Mouse (Mus musculus): ENCODE results near the gene Fbl.
"Not testable (repeated sequence)": the region's sequence is repeated elsewhere in the genome, so short reads cannot be mapped to it uniquely, and the experiment has no call there.

Gene Fbl

GRCm38 (mm10) chr7:28191903-28192302, 22.4 kb downstream of the Fbl start:
- no peak for DNase-seq (ENCODE audit: low spot score in 2 of 2)

- DNase-seq (ENCODE audit: low spot score in 2 of 2), result no peak
These were observed 26.0 kb downstream of the Fbl start for GRCm38 (mm10) chr7:28195414-28196098.

GRCm38 (mm10) chr7:28196528-28196927, 27.0 kb downstream of the Fbl start:
- DNase-seq (ENCODE audit: low spot score in 2 of 2), result no peak

GRCm38 (mm10) chr7:28199054-28199453, 29.5 kb downstream of the Fbl start:
- no peak for DNase-seq (ENCODE audit: low spot score in 2 of 2)

GRCm38 (mm10) chr7:28203207-28204108, 33.9 kb downstream of the Fbl start:
- DNase-seq (ENCODE audit: low spot score in 2 of 2), result no peak

- no peak for DNase-seq (ENCODE audit: low spot score in 2 of 2)
These were observed 36.6 kb downstream of the Fbl start for GRCm38 (mm10) chr7:28206044-28206600.

GRCm38 (mm10) chr7:28208396-28208987, 39.0 kb downstream of the Fbl start:
- DNase-seq (ENCODE audit: low spot score in 2 of 2), result no peak

- peak in 1 of 2 experiments; percentile 56 for DNase-seq (ENCODE audit: low spot score in 2 of 2)
These were observed 39.5 kb downstream of the Fbl start for GRCm38 (mm10) chr7:28208988-28209508.

GRCm38 (mm10) chr7:28210731-28211130, 41.2 kb downstream of the Fbl start:
- no peak for DNase-seq (ENCODE audit: low spot score in 2 of 2)

GRCm38 (mm10) chr7:28214142-28214541, 44.6 kb downstream of the Fbl start:
- peak; percentile 56 to 78 for DNase-seq (ENCODE audit: low spot score in 2 of 2)

GRCm38 (mm10) chr7:28215950-28216349, 46.4 kb downstream of the Fbl start:
- DNase-seq (ENCODE audit: low spot score in 2 of 2), result not testable (repeated sequence)

- not testable (repeated sequence) for DNase-seq (ENCODE audit: low spot score in 2 of 2)
These were observed 48.3 kb downstream of the Fbl start for GRCm38 (mm10) chr7:28217811-28218210.

- not testable (repeated sequence) for DNase-seq (ENCODE audit: low spot score in 2 of 2)
These were observed 49.6 kb downstream of the Fbl start for GRCm38 (mm10) chr7:28218951-28219740.

- not testable (repeated sequence) for DNase-seq (ENCODE audit: low spot score in 2 of 2)
These were observed 57.3 kb downstream of the Fbl start for GRCm38 (mm10) chr7:28226836-28227235.

- DNase-seq (ENCODE audit: low spot score in 2 of 2), result not testable (repeated sequence)
These were observed 57.9 kb downstream of the Fbl start for GRCm38 (mm10) chr7:28227421-28227820.

Data from spleen, postnatal 10 days (tissue).